Mouse (Mus musculus): ENCODE results near the gene Umps. TPM values are rescaled to one million over a fixed set of nuclear protein-coding genes. Genes with fewer than 3 reads are reported as not detected.

Gene Umps
- polyA plus RNA-seq, 1 experiment from 2014 or later = 58.2 TPM

GRCm38 (mm10) chr16:33990712-33991111, 23.9 kb upstream of the Umps start:
- no peak overlapping the region for H3K4me2 ChIP-seq (replicated peaks)
- H3K9me3 ChIP-seq = no peaks in the 10 kb centered on the region
- WGBS = 75% methylated on average over 4 of the region's 4 CpGs
- no peak overlapping the region for H3K9ac ChIP-seq
- no peaks in the 10 kb centered on the region for H3K4me1 ChIP-seq
- H3K36me3 ChIP-seq = no peaks in the 10 kb centered on the region
- no peaks in the 10 kb centered on the region for H3K27me3 ChIP-seq
- H3K27ac ChIP-seq = no peak overlapping the region
- ATAC-seq (ENCODE audit: low FRiP score, low read depth) = no peak
- no peak overlapping the region for H3K4me3 ChIP-seq

GRCm38 (mm10) chr16:33989106-33989505, 22.3 kb upstream of the Umps start:
- Histone ChIP-seq H3K4me2 (replicated peaks) (no peak overlapping the region), H3K4me1 (no peaks in the 10 kb centered on the region), H3K36me3 (no peaks in the 10 kb centered on the region), H3K9me3 (no peaks in the 10 kb centered on the region), H3K9ac (no peak overlapping the region), H3K27me3 (no peaks in the 10 kb centered on the region), H3K27ac (no peak overlapping the region), H3K4me3 (no peak overlapping the region)
- ATAC-seq (ENCODE audit: low FRiP score, low read depth) = no peak
- 92% methylated on average over 1 of the region's 1 CpGs for WGBS

GRCm38 (mm10) chr16:33988358-33989012, 21.6 kb upstream of the Umps start:
- H3K9ac ChIP-seq = no peak overlapping the region
- H3K4me1 ChIP-seq = no peaks in the 10 kb centered on the region
- H3K27ac ChIP-seq = no peak overlapping the region
- no peak overlapping the region for H3K4me2 ChIP-seq (replicated peaks)
- no peak overlapping the region for H3K4me3 ChIP-seq
- H3K36me3 ChIP-seq = no peaks in the 10 kb centered on the region
- WGBS = 64% methylated on average over 17 of the region's 17 CpGs
- H3K27me3 ChIP-seq = no peaks in the 10 kb centered on the region
- no peak for ATAC-seq (ENCODE audit: low FRiP score, low read depth)
- no peaks in the 10 kb centered on the region for H3K9me3 ChIP-seq

GRCm38 (mm10) chr16:33986993-33987392, 20.2 kb upstream of the Umps start:
- Histone ChIP-seq H3K4me1 (no peaks in the 10 kb centered on the region), H3K4me2 (replicated peaks) (no peak overlapping the region), H3K9ac (no peak overlapping the region), H3K27me3 (no peaks in the 10 kb centered on the region), H3K27ac (no peak overlapping the region), H3K36me3 (no peaks in the 10 kb centered on the region), H3K4me3 (no peak overlapping the region), H3K9me3 (no peaks in the 10 kb centered on the region)
- 91% methylated on average over 7 of the region's 7 CpGs for WGBS
- no peak for ATAC-seq (ENCODE audit: low FRiP score, low read depth)

- Histone ChIP-seq H3K27me3 (no peaks in the 10 kb centered on the region), H3K4me2 (replicated peaks) (no peak overlapping the region), H3K27ac (no peak overlapping the region), H3K9me3 (no peaks in the 10 kb centered on the region), H3K4me3 (no peak overlapping the region), H3K36me3 (no peaks in the 10 kb centered on the region), H3K9ac (no peak overlapping the region), H3K4me1 (no peaks in the 10 kb centered on the region)
- no peak for ATAC-seq (ENCODE audit: low FRiP score, low read depth)
- 88% methylated on average over 6 of the region's 6 CpGs for WGBS
Measured at GRCm38 (mm10) chr16:33985372-33985771, 18.5 kb upstream of the Umps start.

GRCm38 (mm10) chr16:33983712-33984111, 16.9 kb upstream of the Umps start:
- 97% methylated on average over 6 of the region's 6 CpGs for WGBS
- no peaks in the 10 kb centered on the region for H3K9me3 ChIP-seq
- H3K27ac ChIP-seq = no peak overlapping the region
- ATAC-seq (ENCODE audit: low FRiP score, low read depth) = no peak
- H3K4me2 ChIP-seq (replicated peaks) = no peak overlapping the region
- no peak overlapping the region for H3K4me3 ChIP-seq
- no peaks in the 10 kb centered on the region for H3K27me3 ChIP-seq
- H3K9ac ChIP-seq = no peak overlapping the region
- no peaks in the 10 kb centered on the region for H3K4me1 ChIP-seq
- H3K36me3 ChIP-seq = no peaks in the 10 kb centered on the region

GRCm38 (mm10) chr16:33979855-33980254, 13.0 kb upstream of the Umps start:
- no peaks in the 10 kb centered on the region for H3K4me1 ChIP-seq
- H3K9ac ChIP-seq = no peak overlapping the region
- no peak overlapping the region for H3K27ac ChIP-seq
- H3K36me3 ChIP-seq = no peaks in the 10 kb centered on the region
- no peaks in the 10 kb centered on the region for H3K27me3 ChIP-seq
- no peak overlapping the region for H3K4me2 ChIP-seq (replicated peaks)
- no peaks in the 10 kb centered on the region for H3K9me3 ChIP-seq
- WGBS = 84% methylated on average over 2 of the region's 2 CpGs
- no peak for ATAC-seq (ENCODE audit: low FRiP score, low read depth)
- H3K4me3 ChIP-seq = no peak overlapping the region

GRCm38 (mm10) chr16:33967283-33967640, 424 bp upstream of the Umps start:
- peaks cover 12% of the 10 kb centered on the region for H3K4me1 ChIP-seq
- no peaks in the 10 kb centered on the region for H3K27me3 ChIP-seq
- H3K9ac ChIP-seq = peak overlapping the region; percentile 87
- peak overlapping the region; percentile 84 for H3K4me3 ChIP-seq
- no peaks in the 10 kb centered on the region for H3K9me3 ChIP-seq
- peak; percentile 37; the same call in 1 of the 2 replicates for ATAC-seq (ENCODE audit: low FRiP score, low read depth)
- H3K4me2 ChIP-seq (replicated peaks) = peak overlapping the region; percentile 79
- WGBS = 58% methylated on average over 2 of the region's 2 CpGs
- H3K27ac ChIP-seq = no peak overlapping the region
- H3K36me3 ChIP-seq = peaks cover 13% of the 10 kb centered on the region

GRCm38 (mm10) chr16:33965878-33966537, 830 bp downstream of the Umps start:
- peak overlapping the region; percentile 79 for H3K4me2 ChIP-seq (replicated peaks)
- no peaks in the 10 kb centered on the region for H3K9me3 ChIP-seq
- peaks cover 12% of the 10 kb centered on the region for H3K4me1 ChIP-seq
- WGBS = 7% methylated on average over 15 of the region's 15 CpGs
- 0 out of 2 replicates have a peak overlapping the region, but pooled peaks have one; percentile 44 for H3K27ac ChIP-seq
- peak overlapping the region; percentile 87 for H3K9ac ChIP-seq
- peak overlapping the region; percentile 84 for H3K4me3 ChIP-seq
- H3K36me3 ChIP-seq = peaks cover 25% of the 10 kb centered on the region
- ATAC-seq (ENCODE audit: low FRiP score, low read depth) = no peak
- H3K27me3 ChIP-seq = no peaks in the 10 kb centered on the region

- no peak overlapping the region for H3K4me2 ChIP-seq (replicated peaks)
- H3K4me3 ChIP-seq = no peak overlapping the region
- no peaks in the 10 kb centered on the region for H3K9me3 ChIP-seq
- 90% methylated on average over 6 of the region's 6 CpGs for WGBS
- no peak overlapping the region for H3K9ac ChIP-seq
- no peak for ATAC-seq (ENCODE audit: low FRiP score, low read depth)
- H3K27ac ChIP-seq = no peak overlapping the region
- H3K36me3 ChIP-seq = peaks cover 50% of the 10 kb centered on the region
- H3K27me3 ChIP-seq = no peaks in the 10 kb centered on the region
- H3K4me1 ChIP-seq = peaks cover 12% of the 10 kb centered on the region
Measured at GRCm38 (mm10) chr16:33963509-33963908, 3.3 kb downstream of the Umps start.

GRCm38 (mm10) chr16:33954793-33955192, 12.0 kb downstream of the Umps start:
- H3K27me3 ChIP-seq = no peaks in the 10 kb centered on the region

GRCm38 (mm10) chr16:33953008-33953407, 13.8 kb downstream of the Umps start:
- H3K4me1 ChIP-seq = no peaks in the 10 kb centered on the region
- no peak overlapping the region for H3K27ac ChIP-seq
- H3K9me3 ChIP-seq = no peaks in the 10 kb centered on the region
- ATAC-seq (ENCODE audit: low FRiP score, low read depth) = no peak
- no peak overlapping the region for H3K4me3 ChIP-seq
- WGBS = 83% methylated on average over 4 of the region's 4 CpGs
- H3K27me3 ChIP-seq = no peaks in the 10 kb centered on the region
- no peak overlapping the region for H3K4me2 ChIP-seq (replicated peaks)
- H3K36me3 ChIP-seq = peaks cover 78% of the 10 kb centered on the region
- no peak overlapping the region for H3K9ac ChIP-seq

More at GRCm38 (mm10) chr16:33954793-33955192, 12.0 kb downstream of the Umps start:
- Histone ChIP-seq H3K9ac (no peak overlapping the region), H3K36me3 (peaks cover 78% of the 10 kb centered on the region), H3K4me1 (no peaks in the 10 kb centered on the region), H3K9me3 (no peaks in the 10 kb centered on the region), H3K27ac (no peak overlapping the region), H3K4me3 (no peak overlapping the region), H3K4me2 (replicated peaks) (no peak overlapping the region)
- 94% methylated on average over 1 of the region's 1 CpGs for WGBS
- ATAC-seq (ENCODE audit: low FRiP score, low read depth) = no peak

GRCm38 (mm10) chr16:33950830-33951229, 16.0 kb downstream of the Umps start:
- H3K36me3 ChIP-seq = peaks cover 78% of the 10 kb centered on the region
- ATAC-seq (ENCODE audit: low FRiP score, low read depth) = peak; percentile 68; the same call in 1 of the 2 replicates
- 29% methylated on average over 4 of the region's 4 CpGs for WGBS

More at GRCm38 (mm10) chr16:33950830-33951229, 16.0 kb downstream of the Umps start:
- Histone ChIP-seq H3K27ac (no peak overlapping the region), H3K4me2 (replicated peaks) (no peak overlapping the region), H3K27me3 (no peaks in the 10 kb centered on the region), H3K4me1 (peaks cover 9% of the 10 kb centered on the region), H3K9me3 (no peaks in the 10 kb centered on the region), H3K9ac (no peak overlapping the region), H3K4me3 (no peak overlapping the region)

Data from limb, embryonic 13.5 days (tissue).